Mouse (Mus musculus): Measurements from ENCODE around the gene Cox6a2.

DNA sequence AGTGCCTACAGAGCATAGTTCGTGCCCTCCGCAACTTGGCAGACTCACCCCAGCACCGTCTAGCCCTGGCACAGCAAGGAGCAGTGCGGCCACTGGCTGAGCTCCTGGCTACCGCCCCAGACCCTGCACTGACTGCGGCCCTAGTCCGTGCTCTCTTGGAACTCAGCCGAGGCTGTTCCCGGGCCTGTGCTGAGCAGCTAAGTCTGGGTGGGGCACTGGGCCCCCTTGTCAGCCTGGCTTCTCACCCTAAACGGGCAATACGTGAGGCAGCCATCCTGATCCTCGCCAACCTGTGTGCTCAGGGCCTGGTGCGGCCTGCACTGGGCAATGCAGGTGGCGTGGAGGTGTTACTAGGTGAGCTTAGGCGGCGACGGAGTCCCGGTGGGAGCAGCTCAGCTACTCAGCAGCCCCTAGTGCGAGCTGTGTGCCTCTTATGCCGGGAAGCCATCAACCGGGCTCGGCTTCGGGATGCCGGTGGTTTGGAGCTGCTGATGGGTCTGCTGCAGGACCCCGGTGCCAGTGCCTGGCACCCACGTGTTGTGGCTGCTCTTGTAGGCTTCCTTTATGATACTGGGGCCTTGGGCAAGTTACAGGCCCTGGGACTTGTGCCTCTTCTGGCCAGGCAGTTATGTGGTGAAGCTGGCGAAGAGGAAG lies 34.1 kb upstream of the Cox6a2 start:
- TF ChIP-seq CTCF (IDR thresholded peaks at IDR 0.05; ENCODE audit: low read depth, low read length), result no peak
- no peak for TF ChIP-seq POLR2A (IDR thresholded peaks at IDR 0.05; ENCODE audit: borderline replicate concordance, low read depth, low read length)

Data from bone marrow macrophage, adult 2 months (primary cell).